Mouse (Mus musculus): ENCODE data around the gene Ccdc24. TPM values are rescaled to one million over a fixed set of nuclear protein-coding genes. Genes with fewer than 3 reads are reported as not detected.
A peak's percentile ranks its signal among the peaks of the same experiment; 100 is the strongest.

Gene Ccdc24
- polyA plus RNA-seq, 1 experiment from 2014 or later, result 0.97 TPM

DNA sequence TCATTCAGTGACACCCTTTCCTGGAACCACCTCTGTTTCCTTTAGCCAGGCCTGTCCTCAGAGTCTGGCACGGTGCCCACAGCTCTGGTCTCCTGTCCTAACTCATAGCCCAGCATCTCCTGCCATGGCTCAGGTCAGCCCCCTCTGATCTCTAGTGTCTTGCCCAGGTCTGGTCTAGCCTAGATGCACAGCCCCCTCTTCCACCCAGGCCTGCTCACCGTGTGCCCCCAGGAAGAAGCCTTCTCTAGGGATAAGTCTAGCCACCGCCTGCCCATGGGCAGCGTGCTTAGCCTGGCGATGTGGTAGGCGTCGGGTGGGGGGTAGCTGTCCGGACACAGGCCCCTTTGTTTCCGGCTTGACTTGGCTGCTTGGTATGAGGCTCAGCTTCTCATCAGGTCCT, 17.2 kb downstream of the Ccdc24 start:
- 70% methylated on average over 9 of the region's 9 CpGs for WGBS
- no peak for DNase-seq (ENCODE audit: low spot score)

DNA sequence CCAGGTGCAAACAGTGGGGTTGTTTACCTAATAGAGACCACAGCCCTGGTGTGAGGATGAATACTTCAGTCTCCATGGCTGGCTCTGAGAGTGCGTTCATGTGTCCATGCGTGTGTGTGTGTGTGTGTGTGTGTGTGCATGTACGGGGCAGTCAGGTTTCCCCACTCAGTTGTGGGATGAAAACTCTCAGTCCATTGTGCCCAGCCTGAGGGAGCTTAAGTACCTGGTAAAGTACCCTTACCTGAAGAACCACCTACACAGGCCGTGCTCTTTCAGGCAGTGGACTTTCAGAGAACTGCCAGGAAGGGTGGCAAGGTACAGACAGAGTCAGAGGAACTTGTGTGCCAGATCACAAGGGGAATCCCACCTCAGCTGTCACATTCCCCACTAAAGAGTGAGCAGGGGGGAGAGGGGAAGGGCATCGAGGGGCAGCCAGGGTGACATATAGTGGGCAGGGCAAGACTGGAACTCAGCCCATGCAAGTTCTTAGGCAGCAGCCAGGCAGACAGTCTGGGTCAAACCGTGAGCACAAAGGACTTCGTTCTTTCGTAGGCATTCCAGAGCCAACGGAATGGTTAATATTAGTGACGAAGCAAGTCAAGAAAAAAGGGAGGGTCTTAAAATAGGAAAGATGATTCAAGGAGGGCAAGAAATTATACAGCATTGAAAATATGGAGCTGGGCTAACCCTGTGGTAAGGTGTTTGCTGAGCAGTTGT, 20.0 kb downstream of the Ccdc24 start:
- ATAC-seq (replicated peaks; ENCODE audit: low FRiP score, low read depth) (no peak), DNase-seq (ENCODE audit: low spot score) (no peak)
- Histone ChIP-seq H3K27ac (no peak overlapping the region), H3K9me3 (replicated peaks; ENCODE audit: low read length) (no peaks in the 10 kb centered on the region), H3K27me3 (ENCODE audit: insufficient read depth, low read length) (no peaks in the 10 kb centered on the region), H3K4me3 (replicated peaks; ENCODE audit: low read depth, low read length) (no peak overlapping the region), H3K36me3 (ENCODE audit: insufficient read depth, low read length) (no peaks in the 10 kb centered on the region), H3K9ac (ENCODE audit: low read depth, low read length) (no peak overlapping the region), H3K4me2 (ENCODE audit: low read length) (no peak overlapping the region), H3K4me1 (replicated peaks; ENCODE audit: insufficient read depth, low read length) (no peaks in the 10 kb centered on the region)
- 87% methylated on average over 10 of the region's 10 CpGs for WGBS
- no peak for TF ChIP-seq CTCF (IDR thresholded peaks at IDR 0.05; ENCODE audit: low read depth)

More for the DNA sequence above, 17.2 kb downstream of the Ccdc24 start:
- ATAC-seq (replicated peaks; ENCODE audit: low FRiP score, low read depth), result no peak
- Histone ChIP-seq H3K36me3 (ENCODE audit: insufficient read depth, low read length) (no peaks in the 10 kb centered on the region), H3K4me2 (ENCODE audit: low read length) (no peak overlapping the region), H3K27me3 (ENCODE audit: insufficient read depth, low read length) (no peaks in the 10 kb centered on the region), H3K4me3 (replicated peaks; ENCODE audit: low read depth, low read length) (no peak overlapping the region), H3K9me3 (replicated peaks; ENCODE audit: low read length) (no peaks in the 10 kb centered on the region), H3K27ac (no peak overlapping the region), H3K9ac (ENCODE audit: low read depth, low read length) (no peak overlapping the region), H3K4me1 (replicated peaks; ENCODE audit: insufficient read depth, low read length) (0 out of 2 replicates have a peak, but pooled peaks cover 2% of the 10 kb centered on the region)
- TF ChIP-seq CTCF (IDR thresholded peaks at IDR 0.05; ENCODE audit: low read depth), result no peak

DNA sequence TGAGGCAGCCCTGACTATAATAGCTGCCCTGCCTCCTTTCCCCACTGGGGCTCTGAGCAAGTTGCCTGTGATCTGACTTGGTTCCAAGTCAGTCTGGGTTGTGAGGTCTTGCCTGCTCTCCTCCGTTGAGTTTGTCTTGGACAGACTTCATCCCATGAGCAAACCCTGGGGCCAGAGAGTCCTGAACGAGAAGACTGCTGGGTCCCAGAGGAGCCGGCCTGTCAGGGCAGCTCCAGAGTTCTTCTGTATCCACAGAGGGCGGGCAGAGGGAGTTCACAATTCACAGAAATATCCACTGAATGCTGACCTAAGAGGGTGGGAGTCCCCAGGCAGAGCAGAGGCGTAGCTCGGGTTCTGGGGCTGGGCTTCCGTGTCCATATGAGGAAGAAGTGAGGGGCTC, 21.5 kb downstream of the Ccdc24 start:
- Histone ChIP-seq H3K9ac (ENCODE audit: low read depth, low read length) (no peak overlapping the region), H3K27ac (no peak overlapping the region), H3K4me3 (replicated peaks; ENCODE audit: low read depth, low read length) (no peak overlapping the region), H3K36me3 (ENCODE audit: insufficient read depth, low read length) (no peaks in the 10 kb centered on the region), H3K27me3 (ENCODE audit: insufficient read depth, low read length) (no peaks in the 10 kb centered on the region), H3K4me2 (ENCODE audit: low read length) (no peak overlapping the region), H3K9me3 (replicated peaks; ENCODE audit: low read length) (no peaks in the 10 kb centered on the region), H3K4me1 (replicated peaks; ENCODE audit: insufficient read depth, low read length) (no peaks in the 10 kb centered on the region)
- ATAC-seq (replicated peaks; ENCODE audit: low FRiP score, low read depth), result no peak
- TF ChIP-seq CTCF (IDR thresholded peaks at IDR 0.05; ENCODE audit: low read depth), result no peak
- 58% methylated on average over 7 of the region's 7 CpGs for WGBS
- DNase-seq (ENCODE audit: low spot score), result peak; percentile 50

DNA sequence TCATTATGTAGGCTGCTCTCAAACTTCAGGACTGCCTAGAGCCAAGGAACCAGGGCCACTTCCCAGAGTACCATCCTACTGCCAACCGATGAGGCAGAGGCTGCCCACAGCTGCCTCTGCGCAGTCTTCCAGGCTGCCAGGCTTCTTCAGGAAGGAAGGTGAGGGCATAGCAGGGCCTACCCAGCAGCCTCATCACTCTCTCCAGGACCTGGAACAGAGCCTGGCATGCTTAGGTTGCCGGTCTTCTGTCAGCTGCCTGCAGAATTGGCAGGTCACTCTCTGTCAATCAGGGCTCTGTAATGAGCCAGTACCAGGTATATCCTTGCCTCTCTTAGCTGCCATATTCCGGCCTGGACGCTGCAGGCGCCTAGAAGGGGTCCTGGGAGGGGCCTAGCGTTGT, 22.2 kb downstream of the Ccdc24 start:
- TF ChIP-seq CTCF (IDR thresholded peaks at IDR 0.05; ENCODE audit: low read depth), result no peak
- no peak overlapping the region for H3K9ac ChIP-seq (ENCODE audit: low read depth, low read length)
- H3K4me3 ChIP-seq (replicated peaks; ENCODE audit: low read depth, low read length), result no peak overlapping the region
- no peaks in the 10 kb centered on the region for H3K36me3 ChIP-seq (ENCODE audit: insufficient read depth, low read length)
- no peaks in the 10 kb centered on the region for H3K27me3 ChIP-seq (ENCODE audit: insufficient read depth, low read length)
- H3K4me1 ChIP-seq (replicated peaks; ENCODE audit: insufficient read depth, low read length), result no peaks in the 10 kb centered on the region
- WGBS, result 85% methylated on average over 7 of the region's 7 CpGs
- H3K4me2 ChIP-seq (ENCODE audit: low read length), result no peak overlapping the region
- no peaks in the 10 kb centered on the region for H3K9me3 ChIP-seq (replicated peaks; ENCODE audit: low read length)
- DNase-seq (ENCODE audit: low spot score) (no peak), ATAC-seq (replicated peaks; ENCODE audit: low FRiP score, low read depth) (no peak)
- no peak overlapping the region for H3K27ac ChIP-seq

DNA sequence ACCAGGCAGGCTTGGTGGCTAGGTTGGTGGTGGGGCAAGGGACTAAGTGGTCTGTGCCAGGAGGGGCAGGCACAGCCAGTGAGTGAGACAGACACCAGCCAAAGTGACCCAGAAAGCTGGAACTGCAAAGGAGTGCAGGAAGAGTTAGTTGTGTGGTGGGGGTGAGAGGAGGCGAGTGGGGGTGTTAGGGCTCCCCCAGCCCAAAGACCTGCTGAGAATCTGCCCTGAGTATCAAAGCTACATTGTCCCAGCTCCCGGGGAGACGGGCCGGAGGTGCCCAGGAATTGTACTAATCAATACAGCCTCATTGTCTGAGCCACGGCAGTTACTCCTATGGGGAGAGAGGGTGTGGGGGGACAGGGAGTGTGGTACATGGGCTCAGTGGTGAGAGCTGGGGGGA, 22.9 kb downstream of the Ccdc24 start:
- no peaks in the 10 kb centered on the region for H3K4me1 ChIP-seq (replicated peaks; ENCODE audit: insufficient read depth, low read length)
- no peak overlapping the region for H3K9ac ChIP-seq (ENCODE audit: low read depth, low read length)
- H3K4me2 ChIP-seq (ENCODE audit: low read length), result no peak overlapping the region
- DNase-seq (ENCODE audit: low spot score) (no peak), ATAC-seq (replicated peaks; ENCODE audit: low FRiP score, low read depth) (no peak)
- H3K27me3 ChIP-seq (ENCODE audit: insufficient read depth, low read length), result no peaks in the 10 kb centered on the region
- no peak overlapping the region for H3K4me3 ChIP-seq (replicated peaks; ENCODE audit: low read depth, low read length)
- TF ChIP-seq CTCF (IDR thresholded peaks at IDR 0.05; ENCODE audit: low read depth), result no peak
- H3K27ac ChIP-seq, result no peak overlapping the region
- WGBS, result 82% methylated on average over 5 of the region's 5 CpGs
- no peaks in the 10 kb centered on the region for H3K9me3 ChIP-seq (replicated peaks; ENCODE audit: low read length)
- no peaks in the 10 kb centered on the region for H3K36me3 ChIP-seq (ENCODE audit: insufficient read depth, low read length)

DNA sequence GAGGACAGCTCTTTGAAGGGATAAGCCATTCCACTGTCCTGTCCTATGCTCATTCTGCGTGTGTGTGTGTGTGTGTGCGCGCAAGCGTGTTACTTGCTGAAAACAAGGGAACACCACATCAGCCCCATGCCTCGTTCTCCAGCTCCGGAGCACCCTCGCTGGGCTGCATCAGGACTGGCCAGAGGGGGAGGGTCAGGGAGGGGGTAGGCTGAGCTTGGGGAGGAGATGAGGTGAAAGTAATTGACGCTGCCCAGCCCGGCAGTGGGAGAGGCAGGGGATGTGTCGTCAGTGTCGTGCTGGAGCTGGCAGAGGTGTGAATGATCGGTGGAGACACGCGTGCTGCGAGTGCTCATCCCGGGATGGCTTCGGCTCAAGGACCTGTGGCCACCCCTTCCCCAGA, 23.3 kb downstream of the Ccdc24 start:
- no peak for ATAC-seq (replicated peaks; ENCODE audit: low FRiP score, low read depth)

DNA sequence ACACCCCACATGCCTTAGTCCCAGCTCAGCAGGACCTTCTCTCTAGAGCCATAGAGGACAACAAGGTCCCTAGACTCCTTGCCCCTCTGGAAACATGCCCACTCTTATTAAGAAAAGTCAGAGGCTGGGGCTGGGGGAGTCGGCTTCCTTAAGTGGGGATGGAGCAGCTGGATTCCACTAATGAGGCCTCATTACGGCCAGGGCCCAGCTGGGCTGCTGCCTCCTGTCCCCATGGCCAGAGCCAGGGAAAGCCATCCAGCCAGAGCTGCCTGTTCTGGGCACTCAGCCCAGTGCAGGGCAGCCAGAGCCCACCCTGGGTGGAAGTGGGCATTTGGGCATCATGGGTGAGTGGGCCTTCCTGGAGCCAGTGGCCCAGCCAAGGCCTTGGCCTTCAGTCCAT, 25.3 kb downstream of the Ccdc24 start:
- WGBS, result 30% methylated on average over 2 of the region's 2 CpGs
- DNase-seq (ENCODE audit: low spot score), result no peak

More for the DNA sequence above, 23.3 kb downstream of the Ccdc24 start:
- H3K4me2 ChIP-seq (ENCODE audit: low read length), result no peak overlapping the region
- no peak for TF ChIP-seq CTCF (IDR thresholded peaks at IDR 0.05; ENCODE audit: low read depth)
- H3K9ac ChIP-seq (ENCODE audit: low read depth, low read length), result no peak overlapping the region
- no peak overlapping the region for H3K27ac ChIP-seq
- DNase-seq (ENCODE audit: low spot score), result no peak
- no peaks in the 10 kb centered on the region for H3K36me3 ChIP-seq (ENCODE audit: insufficient read depth, low read length)
- WGBS, result 55% methylated on average over 17 of the region's 17 CpGs
- H3K27me3 ChIP-seq (ENCODE audit: insufficient read depth, low read length), result no peaks in the 10 kb centered on the region
- no peaks in the 10 kb centered on the region for H3K4me1 ChIP-seq (replicated peaks; ENCODE audit: insufficient read depth, low read length)
- no peaks in the 10 kb centered on the region for H3K9me3 ChIP-seq (replicated peaks; ENCODE audit: low read length)
- H3K4me3 ChIP-seq (replicated peaks; ENCODE audit: low read depth, low read length), result no peak overlapping the region

More for the DNA sequence above, 25.3 kb downstream of the Ccdc24 start:
- H3K9ac ChIP-seq (ENCODE audit: low read depth, low read length), result no peak overlapping the region
- no peaks in the 10 kb centered on the region for H3K27me3 ChIP-seq (ENCODE audit: insufficient read depth, low read length)
- H3K9me3 ChIP-seq (replicated peaks; ENCODE audit: low read length), result no peaks in the 10 kb centered on the region
- H3K4me1 ChIP-seq (replicated peaks; ENCODE audit: insufficient read depth, low read length), result no peaks in the 10 kb centered on the region
- H3K4me2 ChIP-seq (ENCODE audit: low read length), result no peak overlapping the region
- no peak for ATAC-seq (replicated peaks; ENCODE audit: low FRiP score, low read depth)
- H3K36me3 ChIP-seq (ENCODE audit: insufficient read depth, low read length), result no peaks in the 10 kb centered on the region
- no peak overlapping the region for H3K27ac ChIP-seq
- no peak overlapping the region for H3K4me3 ChIP-seq (replicated peaks; ENCODE audit: low read depth, low read length)
- no peak for TF ChIP-seq CTCF (IDR thresholded peaks at IDR 0.05; ENCODE audit: low read depth)
